Mouse (Mus musculus) G1E-ER4 (cell line): ENCODE results near the gene Atf3. TPM values are rescaled to one million over a fixed set of nuclear protein-coding genes. Genes with fewer than 3 reads are reported as not detected.

ENCODE experiments used
- GATA1 ChIP-seq: IDR thresholded peaks from one replicate; pipeline ENCODE4 v1.8.0; 2012; ENCODE audit warnings: low read length, inconsistent platforms
- polyA plus RNA-seq: library from polyadenylated mRNA; stranded (reverse); fragments of >175 nt; gene quantifications from 2 replicates; pipeline ENCODE4 v1.2.3, GENCODE M21; 2012

The Atf3 gene
- polyA plus RNA-seq = 0.03 TPM in 1 of 2 replicates, not detected in the other

- no peak for TF ChIP-seq GATA1
Observed at GRCm38 (mm10) chr1:191217939-191218338, at the start of gene Atf3. TSS of gene Atf3 (minus strand) at chr1:191218039.

- TF ChIP-seq GATA1 = no peak
Observed at GRCm38 (mm10) chr1:191267162-191267561, 49.3 kb upstream of the Atf3 start.

DNA sequence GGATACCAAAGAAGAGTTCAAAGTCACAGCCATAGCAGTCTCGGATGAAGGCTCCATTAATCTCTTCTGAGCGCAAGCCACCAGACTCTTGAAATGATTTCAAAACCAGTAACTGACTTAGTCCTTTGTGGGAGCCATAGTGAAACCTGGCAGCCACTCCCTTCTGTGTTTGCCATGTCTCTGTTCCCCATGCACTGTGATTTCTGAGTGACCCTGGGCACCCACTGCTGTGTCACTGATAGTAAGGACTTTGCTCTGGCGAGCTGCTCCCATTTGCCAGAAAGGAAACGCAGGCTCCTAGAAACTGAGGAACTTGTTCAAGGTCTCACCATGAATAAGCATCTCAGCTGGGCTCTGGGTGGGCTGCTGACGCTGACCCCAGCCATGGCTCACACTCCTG, 45.6 kb upstream of the Atf3 start:
- TF ChIP-seq GATA1 = no peak

DNA sequence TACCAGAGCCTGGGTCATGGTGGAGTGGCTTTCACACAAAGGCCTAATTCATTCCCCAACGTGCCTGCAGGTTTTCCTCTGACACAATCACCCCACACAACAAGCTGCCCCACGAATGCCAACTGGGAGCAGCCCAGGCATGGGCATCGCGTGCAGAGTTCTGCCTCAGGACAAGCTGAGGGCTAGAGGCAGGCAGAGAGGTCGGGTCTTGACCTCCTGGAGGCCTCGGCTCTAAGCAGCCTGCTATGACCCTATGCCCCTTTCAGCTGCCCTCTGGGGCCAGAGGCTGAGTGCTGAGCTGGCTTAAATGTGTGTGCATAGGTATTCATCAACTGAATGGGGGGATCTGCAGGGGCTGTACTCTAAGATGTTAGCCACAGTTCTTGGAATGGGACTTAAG, 44.0 kb upstream of the Atf3 start:
- TF ChIP-seq GATA1 = no peak

DNA sequence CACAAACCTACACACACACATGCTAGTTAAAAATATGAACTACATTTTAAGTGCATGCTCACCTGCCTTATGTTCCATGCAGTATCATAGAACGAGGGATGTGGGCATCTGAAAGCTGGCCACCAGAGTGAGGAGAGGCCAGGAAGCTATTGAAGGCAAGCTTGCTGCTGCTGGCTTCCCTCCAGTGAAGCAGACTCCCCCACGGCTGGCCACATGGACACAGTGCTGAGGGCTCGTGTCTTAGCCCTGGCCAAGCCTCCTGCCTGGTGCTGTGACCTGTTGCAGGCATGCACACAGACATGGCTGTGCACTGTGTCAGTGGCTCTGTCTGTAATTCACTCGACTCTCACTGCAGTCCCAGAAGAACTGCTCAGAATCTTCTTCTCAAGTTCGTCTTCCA, 41.8 kb upstream of the Atf3 start:
- TF ChIP-seq GATA1 = no peak

- TF ChIP-seq GATA1 = no peak
Observed at GRCm38 (mm10) chr1:191259121-191259520, 41.3 kb upstream of the Atf3 start.

DNA sequence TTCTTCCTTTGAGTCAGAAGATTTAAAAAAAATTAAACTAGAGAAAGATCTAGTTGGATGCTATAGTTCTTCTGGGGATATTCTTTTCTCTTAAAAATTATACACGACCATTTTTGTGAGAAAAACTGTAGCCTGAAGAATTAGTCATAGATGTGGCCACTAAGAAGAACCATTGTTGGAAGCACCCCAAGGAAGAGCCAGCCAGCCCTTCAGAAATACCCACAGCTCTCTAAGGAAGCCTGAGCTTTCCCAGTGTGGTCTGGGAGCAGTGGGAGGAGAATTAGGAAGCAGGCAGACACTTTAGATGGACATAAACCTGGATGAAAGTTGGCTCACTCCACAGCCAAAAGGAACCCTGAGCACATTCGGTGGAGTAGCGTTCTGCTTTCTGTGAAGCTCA, 40.7 kb upstream of the Atf3 start:
- TF ChIP-seq GATA1 = no peak

- no peak for TF ChIP-seq GATA1
Observed at GRCm38 (mm10) chr1:191257981-191258380, 40.1 kb upstream of the Atf3 start.

DNA sequence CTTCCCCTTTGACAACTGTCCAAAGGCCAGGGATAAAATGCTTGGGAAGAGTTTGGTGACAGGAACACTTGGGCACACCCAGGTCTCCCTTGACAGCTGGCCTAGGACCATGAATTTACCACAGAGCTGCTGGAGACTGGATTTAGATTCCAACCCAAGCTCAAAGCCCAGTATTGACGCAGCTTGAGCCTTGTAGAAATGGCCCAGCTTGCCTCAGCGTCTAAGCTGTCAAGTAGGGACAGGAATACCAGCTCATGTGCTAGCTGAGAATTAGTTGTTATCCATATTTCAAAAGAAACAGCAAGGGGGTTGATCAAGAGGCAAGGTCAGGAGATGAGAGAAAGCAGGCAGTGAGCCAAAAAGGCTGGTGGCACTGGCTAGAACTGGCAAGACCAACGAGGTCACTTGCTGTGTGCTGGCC, 39.5 kb upstream of the Atf3 start:
- TF ChIP-seq GATA1 = no peak

DNA sequence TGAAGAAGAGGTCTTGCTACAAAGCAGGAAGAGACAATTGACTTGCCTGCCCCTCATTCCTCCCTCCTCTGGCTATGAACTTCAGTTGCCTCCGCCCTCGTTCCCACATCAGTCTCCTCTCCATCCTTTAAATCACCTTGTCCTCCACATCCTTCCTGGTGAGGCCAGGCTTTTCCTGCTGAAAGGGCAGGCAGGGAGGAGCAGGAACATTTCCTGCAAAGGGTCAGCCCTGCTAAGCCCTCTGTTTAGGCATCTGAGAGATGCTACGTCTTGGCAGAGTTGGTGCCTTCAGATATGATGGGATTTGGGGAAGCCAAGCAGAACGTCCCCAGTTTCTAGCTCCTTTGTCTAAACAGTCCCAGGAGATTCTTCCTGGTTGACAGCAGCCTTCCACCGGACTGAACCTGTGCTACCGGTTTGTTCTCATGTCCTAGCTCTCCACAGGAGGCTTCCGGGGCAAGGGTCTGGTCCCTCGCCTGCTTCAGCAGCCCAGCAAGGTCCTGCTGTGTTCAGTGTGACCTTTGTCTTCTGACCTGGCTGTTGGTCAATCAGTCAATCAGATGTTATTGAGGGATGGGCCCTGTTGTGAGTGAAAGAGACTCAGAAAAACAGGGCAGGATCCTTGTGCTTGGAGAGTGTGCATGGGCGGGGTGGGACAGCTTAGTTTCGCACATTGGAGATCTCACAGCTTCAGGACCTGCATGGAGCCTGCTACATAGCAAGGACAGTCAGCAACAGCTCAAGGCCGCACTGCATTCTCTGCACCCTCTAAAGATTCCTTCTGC, 38.9 kb upstream of the Atf3 start:
- TF ChIP-seq GATA1 = no peak

DNA sequence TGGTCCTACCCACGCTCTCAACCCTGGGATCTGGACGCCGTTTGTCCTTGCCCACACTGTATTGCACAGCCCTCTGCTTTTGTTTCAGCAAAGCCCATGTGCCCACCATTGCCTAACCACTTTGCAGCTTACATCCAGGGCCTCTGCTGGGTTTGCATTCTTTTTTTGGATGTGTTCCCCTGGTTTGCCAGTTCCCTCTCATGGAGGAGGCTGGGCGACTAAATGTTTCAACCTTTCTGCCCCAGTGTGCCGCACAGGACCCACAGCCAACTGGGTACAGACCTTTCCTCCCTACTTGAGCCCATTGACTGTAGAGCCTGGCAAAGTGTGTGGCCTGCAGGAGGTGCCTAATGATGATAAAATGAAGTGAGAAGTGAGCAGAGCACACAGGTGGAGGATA, 38.3 kb upstream of the Atf3 start:
- no peak for TF ChIP-seq GATA1

DNA sequence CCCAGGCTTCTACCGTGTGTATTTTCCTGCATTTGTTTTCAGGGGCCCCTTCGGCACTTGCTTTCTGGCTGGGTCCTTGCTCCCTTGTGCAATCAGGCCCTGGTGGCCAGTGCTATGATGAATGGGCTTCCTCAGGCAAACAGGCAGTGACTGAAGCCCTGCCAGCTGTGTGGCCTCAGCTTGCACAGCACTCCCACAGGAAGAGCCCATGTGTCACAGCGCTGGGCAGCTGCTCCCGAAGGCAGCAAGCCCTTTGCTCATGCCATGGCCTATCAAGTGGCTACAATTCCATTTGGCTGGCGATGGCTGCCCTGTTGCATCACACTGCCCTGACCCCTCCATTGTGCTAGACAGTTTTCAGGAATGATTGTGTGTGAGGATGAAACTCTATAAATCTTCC, 36.6 kb upstream of the Atf3 start:
- TF ChIP-seq GATA1 = no peak

GRCm38 (mm10) chr1:191253636-191254035, 35.8 kb upstream of the Atf3 start:
- TF ChIP-seq GATA1 = no peak

DNA sequence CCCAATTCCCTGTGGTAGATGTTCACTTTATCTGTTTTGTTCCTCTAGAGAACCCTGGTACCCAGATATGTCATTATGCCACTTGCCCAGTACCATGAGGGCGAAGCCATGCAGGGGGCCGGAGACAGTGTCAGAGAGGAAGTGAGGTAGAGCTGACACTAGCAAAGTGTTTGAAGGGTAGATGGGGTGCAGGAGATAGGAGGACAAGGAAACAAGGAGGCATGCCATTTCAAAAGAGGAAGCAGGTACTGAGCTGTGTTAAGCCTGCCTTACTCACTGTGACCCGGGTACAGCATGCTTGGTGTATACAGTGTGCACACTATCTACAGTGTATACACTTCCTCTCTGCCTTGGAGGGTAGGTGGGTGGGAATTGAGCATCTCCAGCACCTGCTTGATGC, 32.1 kb upstream of the Atf3 start:
- TF ChIP-seq GATA1 = no peak

GRCm38 (mm10) chr1:191248423-191248822, 30.6 kb upstream of the Atf3 start:
- TF ChIP-seq GATA1 = no peak

- TF ChIP-seq GATA1 = no peak
Observed at GRCm38 (mm10) chr1:191247561-191247960, 29.7 kb upstream of the Atf3 start.

DNA sequence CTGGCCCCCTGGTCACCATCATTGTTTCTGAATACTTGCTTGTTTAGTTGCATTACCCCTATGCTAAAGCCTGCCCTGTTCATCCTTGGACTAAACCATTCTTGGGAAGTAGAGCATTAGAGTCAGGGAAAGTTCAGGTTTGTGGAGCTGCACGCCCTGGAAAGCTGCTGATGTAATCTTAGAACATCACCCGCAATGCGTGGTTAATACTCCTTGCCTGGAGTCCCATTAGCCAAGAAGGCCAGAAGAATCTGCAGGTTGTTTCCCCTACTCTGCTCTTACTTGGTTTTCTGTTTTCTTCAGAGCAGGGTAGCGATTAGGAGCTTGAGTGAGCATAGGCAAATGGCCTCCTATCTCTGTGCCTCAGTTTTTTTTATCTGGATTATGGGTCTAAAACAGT, 26.0 kb upstream of the Atf3 start:
- TF ChIP-seq GATA1 = no peak
